Mouse (Mus musculus) frontal cortex, postnatal 14 days (tissue): ENCODE results near the gene Gm10409.
"Not testable (repeated sequence)": the region's sequence is repeated elsewhere in the genome, so short reads cannot be mapped to it uniquely, and the experiment has no call there.

Experiments
- DNase-seq, 2 experiments: peaks; one replicate each; pipeline ENCODE4 v3.0.0; 2022; ENCODE audit warnings: low spot score in 2 of 2

Gm10409 gene

GRCm38 (mm10) chr14:3412314-3412713 is at the start of gene Gm10409:
Gene Gm10409, plus strand, starts transcription at chr14:3412614.
- DNase-seq = not testable (repeated sequence)

- not testable (repeated sequence) for DNase-seq
Observed at GRCm38 (mm10) chr14:3394793-3395192, 17.6 kb upstream of the Gm10409 start, which contains the start of gene Gm10413. Gene Gm10413, plus strand, starts transcription at chr14:3395093.

DNA sequence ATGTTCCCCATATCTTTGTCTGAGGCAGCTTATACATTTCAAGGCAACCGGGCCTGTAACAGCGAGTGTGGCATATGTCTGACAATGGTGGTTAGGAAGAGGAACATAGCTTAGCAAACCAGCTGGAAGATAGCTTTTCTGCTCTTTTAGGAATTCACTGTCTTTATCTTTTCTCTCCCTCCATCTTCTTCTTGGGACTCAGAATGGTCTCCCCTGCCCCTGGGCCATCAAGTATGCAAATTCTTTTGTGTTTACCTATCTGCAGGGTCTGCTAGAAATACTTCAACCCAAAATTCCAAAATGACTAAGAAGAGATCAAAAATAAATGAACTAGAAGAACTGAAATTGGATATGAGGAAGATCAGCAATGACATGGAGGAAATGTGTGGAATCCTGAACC is 15.4 kb downstream of the Gm10409 start, which contains the start of gene Gm3005:
Gene Gm3005, plus strand, starts transcription at position 301 of the 400 bp plus-strand sequence.
- DNase-seq = not testable (repeated sequence)

- not testable (repeated sequence) for DNase-seq
Observed at GRCm38 (mm10) chr14:3449079-3449478, 36.7 kb downstream of the Gm10409 start, which contains the start of gene Gm10408. Gene Gm10408, plus strand, starts transcription at chr14:3449379.
